Mouse (Mus musculus) spleen, adult 2 months (tissue): Measurements from ENCODE around the gene Actl6b.

Source experiments
- CTCF ChIP-seq: fragments of 200-500 bp; IDR thresholded peaks from 2 replicates; pipeline ENCODE4 v1.5.1; 2011; ENCODE audit warnings: mild to moderate bottlenecking, inconsistent platforms; ENCODE audit not compliant: insufficient read depth, insufficient read length, insufficient replicate concordance; ENCODE audit errors: extremely low read depth
- POLR2A ChIP-seq: fragments of 200-500 bp; IDR thresholded peaks from 2 replicates; pipeline ENCODE4 v1.6.1; 2011; ENCODE audit warnings: low read depth, low read length, inconsistent platforms

- TF ChIP-seq CTCF: no peak
- TF ChIP-seq POLR2A: no peak
Observed at GRCm38 (mm10) chr5:137569031-137569430, 15.7 kb downstream of the Actl6b start.
